Mouse (Mus musculus): ENCODE results near the gene Olfr1066.
"Not testable (repeated sequence)": the region's sequence is repeated elsewhere in the genome, so short reads cannot be mapped to it uniquely, and the experiment has no call there.

The Olfr1066 gene

GRCm38 (mm10) chr2:86456169-86456568 lies at the start of gene Olfr1066:
Gene Olfr1066, minus strand, starts transcription at chr2:86456269.
- DNase-seq = no peak

- no peak for DNase-seq
Measured at GRCm38 (mm10) chr2:86487286-86487685, 31.2 kb upstream of the Olfr1066 start, which contains the start of gene Olfr228. Gene Olfr228, minus strand, starts transcription at chr2:86487386.

- peak; percentile 33 for DNase-seq
Measured at GRCm38 (mm10) chr2:86464442-86465109, 8.5 kb upstream of the Olfr1066 start.

- no peak for DNase-seq
Measured at GRCm38 (mm10) chr2:86460434-86460833, 4.4 kb upstream of the Olfr1066 start.

GRCm38 (mm10) chr2:86450491-86450890 lies 5.6 kb downstream of the Olfr1066 start, which contains the start of gene Olfr1065:
Gene Olfr1065, minus strand, starts transcription at chr2:86450591.
- DNase-seq = not testable (repeated sequence)

GRCm38 (mm10) chr2:86442101-86442500 lies 14.0 kb downstream of the Olfr1066 start:
- not testable (repeated sequence) for DNase-seq

- DNase-seq = not testable (repeated sequence)
Measured at GRCm38 (mm10) chr2:86428511-86428910, 27.6 kb downstream of the Olfr1066 start.

- not testable (repeated sequence) for DNase-seq
Measured at GRCm38 (mm10) chr2:86426649-86427048, 29.4 kb downstream of the Olfr1066 start, which contains the start of gene Olfr1062. Gene Olfr1062, minus strand, starts transcription at chr2:86426749.

GRCm38 (mm10) chr2:86413950-86414349 lies 42.1 kb downstream of the Olfr1066 start, which contains the start of gene Olfr1061:
Gene Olfr1061, minus strand, starts transcription at chr2:86414050.
- no peak for DNase-seq
